25 mouse cellular contexts compared by ENCODE assay signal in the genomic region with DNA sequence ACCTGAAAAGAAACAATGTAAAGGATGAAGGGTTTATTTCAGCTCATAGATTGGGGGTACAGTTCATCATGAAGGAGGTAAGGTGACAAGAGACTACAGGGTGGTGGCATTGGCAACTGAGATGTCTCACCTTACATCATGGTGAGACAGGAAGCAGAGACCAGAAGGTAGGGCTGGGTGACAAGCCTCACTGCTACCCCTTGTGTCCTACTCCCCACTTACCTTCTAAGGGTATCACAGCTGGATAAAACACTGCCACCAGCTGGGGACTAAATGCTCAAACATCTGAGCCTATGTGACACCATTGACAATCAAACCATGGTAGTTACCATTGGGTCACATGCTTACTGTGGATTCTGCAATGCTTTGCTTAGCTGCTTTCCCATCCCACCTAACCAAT.
DNase-seq lines count a peak whose midpoint lies in the region; ATAC-seq lines count a peak whose summit lies in the region.
"Had no signal": no experiment of that assay in that cellular context is flagged by ENCODE, and none has a peak within 500 bp of the region (broad histone marks: within the 10 kb centered on the region; RNA-seq: fewer than 3 reads in every experiment).

No protein-coding gene starts in this region.

- no peak overlapping the region for H3K4me2 ChIP-seq in forebrain, embryonic 12.5 days
- H3K4me2 ChIP-seq: embryonic facial prominence, embryonic 15.5 days; forebrain, embryonic 15.5 days; hindbrain, embryonic 12.5 days; intestine, embryonic 15.5 days had no signal

- no peaks in the 10 kb centered on the region for H3K27me3 ChIP-seq in forebrain, embryonic 12.5 days
- H3K27me3 ChIP-seq: forebrain, embryonic 15.5 days; hindbrain, embryonic 12.5 days; intestine, embryonic 15.5 days had no signal

- H3K4me1 ChIP-seq in forebrain, embryonic 12.5 days, result no peaks in the 10 kb centered on the region
- H3K4me1 ChIP-seq: embryonic facial prominence, embryonic 15.5 days; forebrain, embryonic 15.5 days; heart, embryonic 10.5 days; hindbrain, embryonic 12.5 days; intestine, embryonic 15.5 days had no signal

- H3K36me3 ChIP-seq in forebrain, embryonic 12.5 days (replicated peaks), result no peaks in the 10 kb centered on the region
- H3K36me3 ChIP-seq: embryonic facial prominence, embryonic 15.5 days; forebrain, embryonic 10.5 days; forebrain, embryonic 15.5 days; G1E; heart, embryonic 10.5 days; hindbrain, embryonic 12.5 days; intestine, embryonic 15.5 days had no signal

- no peak overlapping the region for H3K9ac ChIP-seq in forebrain, embryonic 12.5 days
- H3K9ac ChIP-seq: embryonic facial prominence, embryonic 15.5 days; forebrain, embryonic 15.5 days; hindbrain, embryonic 12.5 days; intestine, embryonic 15.5 days had no signal

- H3K4me3 ChIP-seq in forebrain, embryonic 12.5 days (replicated peaks), result no peak overlapping the region
- H3K4me3 ChIP-seq: embryonic facial prominence, embryonic 15.5 days; erythroblast, embryonic 14.5 days; forebrain, embryonic 10.5 days; forebrain, embryonic 15.5 days; heart, embryonic 10.5 days; hindbrain, embryonic 12.5 days; intestine, embryonic 15.5 days had no signal

- DNase-seq in thymus, postnatal 0 days (ENCODE audit: low spot score), result peak; percentile 9
- no peak for DNase-seq in thymus, postnatal 10 days (ENCODE audit: low spot score in 2 of 2)
- DNase-seq in thymus, postnatal 14 days, result peak; percentile 22
- DNase-seq in c-Kit-positive CD71-positive TER-119-positive erythroid progenitor cells, embryonic 14.5 days (ENCODE audit: low spot score), result no peak
- no peak for DNase-seq in adipocyte (ENCODE audit: low spot score)
- DNase-seq in heart, adult 9 months (ENCODE audit: low spot score in 2 of 2), result no peak
- DNase-seq: adrenal gland, postnatal 14 days; cerebellum, adult 18-20 months; cerebellum, adult 9-11 months; cerebellum, postnatal 36 days; gastrocnemius, postnatal 36 days; heart, adult 11 months; heart, postnatal 10 days; heart, postnatal 4 days had no signal

- H3K9me3 ChIP-seq in forebrain, embryonic 12.5 days, result no peaks in the 10 kb centered on the region
- H3K9me3 ChIP-seq: embryonic facial prominence, embryonic 15.5 days; forebrain, embryonic 10.5 days; forebrain, embryonic 15.5 days; G1E; heart, embryonic 10.5 days; hindbrain, embryonic 12.5 days; intestine, embryonic 15.5 days had no signal

- no peak overlapping the region for H3K27ac ChIP-seq in forebrain, embryonic 12.5 days
- H3K27ac ChIP-seq: embryonic facial prominence, embryonic 15.5 days; forebrain, embryonic 10.5 days; forebrain, embryonic 15.5 days; heart, embryonic 10.5 days; hindbrain, embryonic 12.5 days; intestine, embryonic 15.5 days had no signal

- ATAC-seq in activated CD4-positive, CD25-positive, alpha-beta regulatory T cell, adult 4 months, result peak; percentile 57
- ATAC-seq in forebrain, embryonic 12.5 days (ENCODE audit: low FRiP score), result no peak
- ATAC-seq: forebrain, embryonic 15.5 days; hindbrain, embryonic 16.5 days; intestine, embryonic 15.5 days had no signal

Comparison
In these comparisons a context has a peak if more than half of its experiments do, and no peak if none do; other contexts are left out.
1. DNase-seq: peak in thymus, postnatal 0 days (single experiment) and thymus, postnatal 14 days (single experiment); none in thymus, postnatal 10 days (0 of 2), c-Kit-positive CD71-positive TER-119-positive erythroid progenitor cells, embryonic 14.5 days (single experiment), adipocyte (single experiment) and heart, adult 9 months (0 of 2).